ENCODE assay signal across 9 mouse cellular contexts in genomic region chr5:123229296-123229695, GRCm38 (mm10). TPM values are rescaled to one million over a fixed set of nuclear protein-coding genes. Genes with fewer than 3 reads are reported as not detected.
DNase-seq lines count a peak whose midpoint lies in the region; ATAC-seq and TF ChIP-seq lines count a peak whose summit lies in the region.
"Had no signal": no experiment of that assay in that cellular context is flagged by ENCODE, and none has a peak within 500 bp of the region (broad histone marks: within the 10 kb centered on the region; RNA-seq: fewer than 3 reads in every experiment).

No protein-coding gene starts in this region.

- 0 out of 2 replicates have a peak overlapping the region, but pooled peaks have one; percentile 83 for H3K4me2 ChIP-seq in CH12.LX (ENCODE audit: insufficient read depth, low read depth, poor library complexity, severe bottlenecking)
- peak overlapping the region; percentile 64 for H3K4me2 ChIP-seq in forebrain, embryonic 14.5 days (ENCODE audit: low read length)

- no peak for ATAC-seq in forebrain, embryonic 14.5 days
- ATAC-seq: Patski had no signal

- H3K4me1 ChIP-seq in heart, embryonic 10.5 days, result peaks cover 4% of the 10 kb centered on the region; the same call in 1 of the 2 replicates
- peaks cover 0 to 22% of the 10 kb centered on the region in 2 experiments; a peak in 3 of 4 replicates for H3K4me1 ChIP-seq in CH12.LX (ENCODE audit: control insufficient read depth in 1 of 2, insufficient read depth in 2 of 2)
- H3K4me1 ChIP-seq in forebrain, embryonic 14.5 days (ENCODE audit: control insufficient read depth, insufficient read depth, low read length), result peaks cover 3% of the 10 kb centered on the region; the same call in 1 of the 2 replicates

- dilution Hi-C loops in CH12.LX (cut with MboI; ENCODE audit: extremely low pct_ligation_motif_present, extremely low pct_unique_long_range_greater_than_20kb, low sequenced_read_pairs), result no loop called here

- DNase-seq in heart, embryonic 10.5 days (ENCODE audit: low spot score), result peak; percentile 70
- no peak for DNase-seq in heart, postnatal 10 days
- DNase-seq in CH12.LX (ENCODE audit: extremely low read depth), result peak; percentile 48
- no peak for DNase-seq in forebrain, embryonic 14.5 days (ENCODE audit: low spot score)
- no peak for DNase-seq in left cerebral cortex, adult 9 months (ENCODE audit: low spot score in 2 of 2)
- DNase-seq in left cerebral cortex, adult 11 months (ENCODE audit: low spot score), result no peak
- no peak for DNase-seq in layer of hippocampus, adult 11-12 months (ENCODE audit: low spot score)

- WGBS in heart, embryonic 10.5 days, result 87% methylated on average over 6 of the region's 6 CpGs
- WGBS in forebrain, embryonic 14.5 days, result 87% methylated on average over 6 of the region's 6 CpGs
- WGBS in macrophage (ENCODE audit: missing documents), result 77% methylated on average over 5 of the region's 6 CpGs

- no peak for TF ChIP-seq RAD21 in CH12.LX (IDR thresholded peaks at IDR 0.05; ENCODE audit: low read depth, low read length)

- H3K27ac ChIP-seq in heart, embryonic 10.5 days, result no peak overlapping the region
- H3K27ac ChIP-seq in CH12.LX (ENCODE audit: insufficient read depth, low read depth) (no peak overlapping the region), macrophage (no peak overlapping the region)
- H3K27ac ChIP-seq in forebrain, embryonic 14.5 days (ENCODE audit: low read depth, low read length), result no peak overlapping the region

- H3K79me2 ChIP-seq in CH12.LX (replicated peaks; ENCODE audit: control insufficient read depth, extremely low read depth, insufficient read depth, poor library complexity, severe bottlenecking) (peaks cover 14% of the 10 kb centered on the region; the same call in 1 of the 2 replicates), macrophage (ENCODE audit: inconsistent target) (peaks cover 60% of the 10 kb centered on the region)

- H3K9ac ChIP-seq in CH12.LX (ENCODE audit: insufficient read depth, low read depth), result peak overlapping the region; percentile 78; the same call in 1 of the 2 replicates
- no peak overlapping the region for H3K9ac ChIP-seq in forebrain, embryonic 14.5 days (ENCODE audit: low read length)

- in situ Hi-C loops in CH12.LX (cut with MboI; ENCODE audit: low pct_ligation_motif_present, low pct_unique_long_range_greater_than_20kb, low sequenced_read_pairs), result loop anchor here (5.0 kb wide), 1 partner anchor 37 kb away; no protein-coding TSS in a partner anchor

- H3K9me3 ChIP-seq in heart, embryonic 10.5 days, result no peaks in the 10 kb centered on the region
- H3K9me3 ChIP-seq in CH12.LX (replicated peaks; ENCODE audit: low read length), result no peaks in the 10 kb centered on the region
- no peaks in the 10 kb centered on the region for H3K9me3 ChIP-seq in forebrain, embryonic 14.5 days (replicated peaks; ENCODE audit: control insufficient read depth, low read length)

- peaks cover 15% of the 10 kb centered on the region; the same call in 1 of the 2 replicates for H3K36me3 ChIP-seq in heart, embryonic 10.5 days
- H3K36me3 ChIP-seq in CH12.LX (replicated peaks in 1 of 2; ENCODE audit: control insufficient read depth in 1 of 2, insufficient read depth in 1 of 2, low read length in 1 of 2) (peaks cover 0 to 30% of the 10 kb centered on the region in 2 experiments), macrophage (ENCODE audit: inconsistent target) (no peaks in the 10 kb centered on the region)
- no peaks in the 10 kb centered on the region for H3K36me3 ChIP-seq in forebrain, embryonic 14.5 days (ENCODE audit: control insufficient read depth, insufficient read depth, low read length)

- TF ChIP-seq EP300 in CH12.LX (IDR thresholded peaks at IDR 0.05; ENCODE audit: low read length), result no peak

- no peaks in the 10 kb centered on the region for H3K27me3 ChIP-seq in heart, embryonic 10.5 days (ENCODE audit: insufficient read depth, poor library complexity, severe bottlenecking)
- no peaks in the 10 kb centered on the region for H3K27me3 ChIP-seq in CH12.LX (replicated peaks)
- no peaks in the 10 kb centered on the region for H3K27me3 ChIP-seq in forebrain, embryonic 14.5 days (replicated peaks; ENCODE audit: control insufficient read depth, insufficient read depth, low read length)
- H3K27me3 ChIP-seq: Patski had no signal

- intact Hi-C loops in heart, postnatal 10 days (cut with DNase I), result no loop called here

- peak overlapping the region; percentile 74; the same call in 1 of the 2 replicates for H3K4me3 ChIP-seq in heart, embryonic 10.5 days
- H3K4me3 ChIP-seq in CH12.LX (replicated peaks in 1 of 3; ENCODE audit: low read depth in 2 of 3, low read length in 2 of 3, poor library complexity in 1 of 3) (peak overlapping the region in 1 of 3 experiments; percentile 9), macrophage (ENCODE audit: inconsistent target) (peak overlapping the region; percentile 91; the same call in 1 of the 2 replicates)
- 0 out of 2 replicates have a peak overlapping the region, but pooled peaks have one; percentile 52 for H3K4me3 ChIP-seq in forebrain, embryonic 14.5 days (ENCODE audit: low read depth, low read length)

- no peak for TF ChIP-seq POLR2A in CH12.LX (IDR thresholded peaks at IDR 0.05; ENCODE audit: low read depth, low read length)

- TF ChIP-seq CTCF in CH12.LX (conservative IDR thresholded peaks at IDR 0.05 in 1 of 2, IDR thresholded peaks at IDR 0.05 in 1 of 2; ENCODE audit: low read depth in 2 of 2, low read length in 2 of 2), result no peak

TF ChIP-seq in CH12.LX, 34 proteins besides CTCF, POLR2A, EP300 and RAD21:
- TF ChIP-seq IRF4 (IDR thresholded peaks at IDR 0.05; ENCODE audit: low read depth, low read length) (no peak), MEF2A (IDR thresholded peaks at IDR 0.05; ENCODE audit: borderline replicate concordance, low read depth, low read length) (no peak), SMC3 (IDR thresholded peaks at IDR 0.05; ENCODE audit: low read depth, low read length) (no peak), POLR2AphosphoS2 (IDR thresholded peaks at IDR 0.05; ENCODE audit: low read depth, low read length) (no peak), ETS1 (conservative IDR thresholded peaks at IDR 0.05; ENCODE audit: low read depth, low read length) (no peak), UBTF (IDR thresholded peaks at IDR 0.05; ENCODE audit: low read depth, low read length) (no peak), GABPA (IDR thresholded peaks at IDR 0.05; ENCODE audit: insufficient replicate concordance, low read depth, low read length) (no peak), E2F4 (IDR thresholded peaks at IDR 0.05; ENCODE audit: insufficient replicate concordance, low read depth, low read length) (no peak), HCFC1 (IDR thresholded peaks at IDR 0.05; ENCODE audit: low read depth, low read length) (no peak), KAT2A (IDR thresholded peaks at IDR 0.05; ENCODE audit: insufficient replicate concordance, low read length) (no peak), MYC (IDR thresholded peaks at IDR 0.05; ENCODE audit: low read depth, low read length) (no peak), PAX5 (IDR thresholded peaks at IDR 0.05; ENCODE audit: low read length) (no peak), CHD2 (IDR thresholded peaks at IDR 0.05; ENCODE audit: low read length) (no peak), MAFK (IDR thresholded peaks at IDR 0.05; ENCODE audit: insufficient replicate concordance, low read length) (no peak), ZMIZ1 (IDR thresholded peaks at IDR 0.05; ENCODE audit: low read depth, low read length) (no peak), MAZ (IDR thresholded peaks at IDR 0.05; ENCODE audit: low read depth, low read length) (no peak), USF1 (IDR thresholded peaks at IDR 0.05; ENCODE audit: low read depth, low read length) (no peak)

RNA-seq across cellular contexts. Expression of gene Wdr66, which starts 22.6 kb away (rescaled TPM):
- 0.53 and 0.79 TPM in 2 replicates for polyA plus RNA-seq in heart, embryonic 10.5 days (2016; fragmentation: Nextera tagmentation; extraction: Ambion mirVana)
- total RNA-seq in heart, postnatal 10 days (2021), result 1 to 10 TPM; 1.5 to 1.7 TPM
- total RNA-seq in CH12.LX (2012; rRNA removed) (0.13 and 0.21 TPM in 2 replicates), CH12.LX (2014; rRNA removed) (0.21 TPM in 1 of 2 replicates, not detected in the other)
- polyA plus RNA-seq in CH12.LX (2012; ENCODE audit: insufficient read length, low read depth) (0.34 and 0.55 TPM in 2 replicates), macrophage (2018) (0.11 to 0.16 TPM (median 0.12 TPM) in 3 replicates)
- polyA plus RNA-seq in forebrain, embryonic 14.5 days (2014; fragmentation: Nextera tagmentation; extraction: Ambion mirVana), result 2.3 and 2.4 TPM in 2 replicates
- total RNA-seq in macrophage (2018; cell fraction: chromatin; rRNA removed), result 1 to 10 TPM in 25 of 26 experiments, under 1 TPM in 1; 0.76 to 5.1 (median 2.3) TPM
- total RNA-seq in macrophage (2018; cell fraction: cytosol; rRNA removed), result under 1 TPM; 0.04 to 0.31 (median 0.17) TPM
- 1 to 10 TPM in 8 of 26 experiments, under 1 TPM in 18; 0.21 to 1.6 (median 0.68) TPM for total RNA-seq in macrophage (2018; cell fraction: nucleus; rRNA removed)

RNA-seq across cellular contexts. Expression of gene Hpd, which starts 46.8 kb away (rescaled TPM):
- polyA plus RNA-seq in heart, embryonic 10.5 days (2016; fragmentation: Nextera tagmentation; extraction: Ambion mirVana), result 0.35 TPM in 1 of 2 replicates, not detected in the other
- total RNA-seq in heart, postnatal 10 days (2021), result not detected
- total RNA-seq in CH12.LX (2012; rRNA removed) (not detected in 2 replicates), CH12.LX (2014; rRNA removed) (0.20 TPM in 1 of 2 replicates, not detected in the other)
- polyA plus RNA-seq in CH12.LX (2012; ENCODE audit: insufficient read length, low read depth) (not detected in 2 replicates), macrophage (2018) (not detected in 3 replicates)
- not detected in 2 replicates for polyA plus RNA-seq in forebrain, embryonic 14.5 days (2014; fragmentation: Nextera tagmentation; extraction: Ambion mirVana)
- total RNA-seq in macrophage (2018; cell fraction: chromatin; rRNA removed), result not detected
- total RNA-seq in macrophage (2018; cell fraction: cytosol; rRNA removed), result not detected
- total RNA-seq in macrophage (2018; cell fraction: nucleus; rRNA removed), result not detected
- polyA plus RNA-seq: Patski had no signal

Comparison
In these comparisons a context has a peak if more than half of its experiments do, and no peak if none do; other contexts are left out.
1. DNase-seq: peak in heart, embryonic 10.5 days (single experiment) and CH12.LX (single experiment); none in heart, postnatal 10 days (0 of 2), forebrain, embryonic 14.5 days (single experiment), left cerebral cortex, adult 9 months (0 of 2), left cerebral cortex, adult 11 months (single experiment) and layer of hippocampus, adult 11-12 months (single experiment).